Mouse (Mus musculus) MEL (cell line): ENCODE results near the gene Apbb2. TPM values are rescaled to one million over a fixed set of nuclear protein-coding genes. Genes with fewer than 3 reads are reported as not detected.

ENCODE experiments used
- DNase-seq: peaks from one replicate; pipeline ENCODE4 v3.0.0; 2011; ENCODE audit warnings: low read depth, low spot score
- H3K27ac ChIP-seq: 2 replicates; pipeline ENCODE4 v1.5.1; 2012; ENCODE audit warnings: low read depth, mild to moderate bottlenecking, control low read depth, low read length, moderate library complexity; ENCODE audit not compliant: control insufficient read depth
- H3K27me3 ChIP-seq, 2 experiments: fragments of 150-350 bp in 1 of 2; sonication (generic) in 1 of 2; 2 replicates each; pipeline ENCODE4 v1.6.1; 2012; ENCODE audit warnings: low read length in 2 of 2, mild to moderate bottlenecking in 2 of 2, improper control_type of control experiment in 1 of 2, moderate library complexity in 1 of 2; ENCODE audit not compliant: insufficient read depth in 2 of 2, control insufficient read depth in 1 of 2
- H3K36me3 ChIP-seq, 2 experiments: 2 replicates each; pipeline ENCODE4 v1.6.1; 2012 to 2014; ENCODE audit warnings: low read length in 2 of 2, improper control_type of control experiment in 1 of 2, inconsistent platforms in 1 of 2, mild to moderate bottlenecking in 1 of 2; ENCODE audit not compliant: insufficient read depth in 2 of 2, control insufficient read depth in 1 of 2
- H3K4me1 ChIP-seq, 2 experiments: fragments of 150-350 bp in 1 of 2; sonication (generic) in 1 of 2; 2 replicates each; pipeline ENCODE4 v1.6.1; 2012; ENCODE audit warnings: low read length in 2 of 2, improper control_type of control experiment in 1 of 2, mild to moderate bottlenecking in 1 of 2; ENCODE audit not compliant: insufficient read depth in 2 of 2, control insufficient read depth in 1 of 2
- H3K4me3 ChIP-seq, 2 experiments: fragments of 150-350 bp in 1 of 2; sonication (generic) in 1 of 2; 2 replicates each; pipeline ENCODE4 v1.5.1; 2012; ENCODE audit warnings: low read depth in 2 of 2, low read length in 2 of 2, mild to moderate bottlenecking in 2 of 2, moderate library complexity in 2 of 2, control low read depth in 1 of 2, improper control_type of control experiment in 1 of 2; ENCODE audit not compliant: control insufficient read depth in 1 of 2, insufficient read depth in 1 of 2
- H3K79me2 ChIP-seq: 2 replicates; pipeline ENCODE4 v1.6.1; 2012; ENCODE audit warnings: mild to moderate bottlenecking, low read length, moderate library complexity; ENCODE audit not compliant: control insufficient read depth, poor library complexity, insufficient read depth
- H3K9ac ChIP-seq: 2 replicates; pipeline ENCODE4 v1.6.1; 2012; ENCODE audit warnings: low read depth, mild to moderate bottlenecking, control low read depth, low read length, moderate library complexity; ENCODE audit not compliant: control insufficient read depth, poor library complexity, severe bottlenecking
- H3K9me3 ChIP-seq: fragments of 150-350 bp; sonication (generic); replicated peaks from 2 replicates; pipeline ENCODE4 v1.6.1; 2012; ENCODE audit warnings: mild to moderate bottlenecking, low read length, improper control_type of control experiment, moderate library complexity; ENCODE audit not compliant: insufficient read depth
- CHD1 ChIP-seq: IDR thresholded peaks from 2 replicates; pipeline ENCODE4 v1.6.1; 2012; ENCODE audit warnings: low read depth, mild to moderate bottlenecking, inconsistent platforms, low read length, improper control_type of control experiment
- CTCF ChIP-seq, 3 experiments: IDR thresholded peaks in 2 of 3; conservative IDR thresholded peaks in 1 of 3; 2 replicates each; pipeline ENCODE4 v1.5.1; 2011 to 2012; ENCODE audit warnings: low read length in 3 of 3, low read depth in 2 of 3, mild to moderate bottlenecking in 2 of 3, improper control_type of control experiment in 1 of 3, inconsistent platforms in 1 of 3, mixed read lengths in 1 of 3, moderate library complexity in 1 of 3; ENCODE audit not compliant: control insufficient read depth in 1 of 3, insufficient read depth in 1 of 3, poor library complexity in 1 of 3, severe bottlenecking in 1 of 3
- E2F4 ChIP-seq: IDR thresholded peaks from 2 replicates; pipeline ENCODE4 v1.6.1; 2011; ENCODE audit warnings: low read depth, low read length, improper control_type of control experiment, borderline replicate concordance
- EP300 ChIP-seq, 2 experiments: IDR thresholded peaks; 2 replicates each; pipeline ENCODE4 v1.6.1; 2011; ENCODE audit warnings: improper control_type of control experiment in 2 of 2, low read length in 2 of 2, low read depth in 1 of 2, mild to moderate bottlenecking in 1 of 2
- ETS1 ChIP-seq: IDR thresholded peaks from 2 replicates; pipeline ENCODE4 v1.6.1; 2012; ENCODE audit warnings: low read depth, mild to moderate bottlenecking, inconsistent platforms, low read length, improper control_type of control experiment, moderate library complexity
- HCFC1 ChIP-seq: IDR thresholded peaks from 2 replicates; pipeline ENCODE4 v1.6.1; 2012; ENCODE audit warnings: low read depth, mild to moderate bottlenecking, inconsistent platforms, low read length, improper control_type of control experiment, moderate library complexity
- KAT2A ChIP-seq: conservative IDR thresholded peaks from 2 replicates; pipeline ENCODE4 v1.6.1; 2012; ENCODE audit warnings: low read depth, low read length, improper control_type of control experiment, inconsistent platforms
- MAFK ChIP-seq: IDR thresholded peaks from 2 replicates; pipeline ENCODE4 v1.6.1; 2011; ENCODE audit warnings: low read depth, mild to moderate bottlenecking, low read length, improper control_type of control experiment, borderline replicate concordance
- MYB ChIP-seq: IDR thresholded peaks from 2 replicates; pipeline ENCODE4 v1.6.1; 2011; ENCODE audit warnings: mild to moderate bottlenecking, low read depth, low read length, improper control_type of control experiment
- NELFE ChIP-seq: IDR thresholded peaks from 2 replicates; pipeline ENCODE4 v1.6.1; 2011; ENCODE audit warnings: low read depth, low read length, improper control_type of control experiment
- NRF1 ChIP-seq: IDR thresholded peaks from 2 replicates; pipeline ENCODE4 v1.6.1; 2014; ENCODE audit warnings: low read depth, mild to moderate bottlenecking, inconsistent platforms, low read length, improper control_type of control experiment, moderate library complexity; ENCODE audit not compliant: poor library complexity, insufficient read depth, severe bottlenecking
- POLR2A ChIP-seq, 2 experiments: IDR thresholded peaks; 2 replicates each; pipeline ENCODE4 v1.6.1; 2011 to 2012; ENCODE audit warnings: low read length in 2 of 2, mild to moderate bottlenecking in 2 of 2, control low read depth in 1 of 2, improper control_type of control experiment in 1 of 2, low read depth in 1 of 2, moderate library complexity in 1 of 2; ENCODE audit not compliant: control insufficient read depth in 1 of 2, insufficient read depth in 1 of 2, poor library complexity in 1 of 2
- POLR2AphosphoS5 ChIP-seq: IDR thresholded peaks from 2 replicates; pipeline ENCODE4 v1.6.1; 2012; ENCODE audit warnings: low read depth, borderline replicate concordance, mild to moderate bottlenecking, inconsistent platforms, low read length, moderate library complexity, mixed read lengths
- RCOR1 ChIP-seq: IDR thresholded peaks from 2 replicates; pipeline ENCODE4 v1.6.1; 2012; ENCODE audit warnings: low read depth, mild to moderate bottlenecking, inconsistent platforms, low read length, improper control_type of control experiment
- SIN3A ChIP-seq: IDR thresholded peaks from 2 replicates; pipeline ENCODE4 v1.6.1; 2012; ENCODE audit warnings: low read length, improper control_type of control experiment, inconsistent platforms
- SMC3 ChIP-seq: IDR thresholded peaks from 2 replicates; pipeline ENCODE4 v1.6.1; 2011; ENCODE audit warnings: low read depth, low read length, improper control_type of control experiment
- TAL1 ChIP-seq: IDR thresholded peaks from 2 replicates; pipeline ENCODE4 v1.6.1; 2012; ENCODE audit warnings: mild to moderate bottlenecking, inconsistent platforms, low read length, moderate library complexity, mixed read lengths
- TCF12 ChIP-seq: IDR thresholded peaks from 2 replicates; pipeline ENCODE4 v1.6.1; 2014; ENCODE audit warnings: low read depth, mild to moderate bottlenecking, inconsistent platforms, low read length, improper control_type of control experiment, moderate library complexity
- ZMIZ1 ChIP-seq: IDR thresholded peaks from 2 replicates; pipeline ENCODE4 v1.6.1; 2012; ENCODE audit warnings: low read depth, mild to moderate bottlenecking, inconsistent platforms, low read length, improper control_type of control experiment, moderate library complexity
- polyA plus RNA-seq, 2 experiments: library from polyadenylated mRNA; stranded (reverse) in 1 of 2; unstranded in 1 of 2; fragments of >175 nt in 1 of 2; fragments of >200 nt in 1 of 2; gene quantifications; 2 replicates each; pipeline versions ENCODE4 v1.2.1 to v1.2.4; 2012; ENCODE audit warnings: low replicate concordance in 2 of 2, low read depth in 1 of 2; ENCODE audit not compliant: insufficient read length in 2 of 2, insufficient read depth in 1 of 2, missing spikeins in 1 of 2
- total RNA-seq: library from RNA; depleted of rRNA; stranded (reverse); fragments of 300-350 nt; gene quantifications from 2 replicates; pipeline ENCODE4 v1.2.3, GENCODE M21; 2012

Apbb2 gene
- total and polyA plus RNA-seq, 3 experiments = not detected

DNA sequence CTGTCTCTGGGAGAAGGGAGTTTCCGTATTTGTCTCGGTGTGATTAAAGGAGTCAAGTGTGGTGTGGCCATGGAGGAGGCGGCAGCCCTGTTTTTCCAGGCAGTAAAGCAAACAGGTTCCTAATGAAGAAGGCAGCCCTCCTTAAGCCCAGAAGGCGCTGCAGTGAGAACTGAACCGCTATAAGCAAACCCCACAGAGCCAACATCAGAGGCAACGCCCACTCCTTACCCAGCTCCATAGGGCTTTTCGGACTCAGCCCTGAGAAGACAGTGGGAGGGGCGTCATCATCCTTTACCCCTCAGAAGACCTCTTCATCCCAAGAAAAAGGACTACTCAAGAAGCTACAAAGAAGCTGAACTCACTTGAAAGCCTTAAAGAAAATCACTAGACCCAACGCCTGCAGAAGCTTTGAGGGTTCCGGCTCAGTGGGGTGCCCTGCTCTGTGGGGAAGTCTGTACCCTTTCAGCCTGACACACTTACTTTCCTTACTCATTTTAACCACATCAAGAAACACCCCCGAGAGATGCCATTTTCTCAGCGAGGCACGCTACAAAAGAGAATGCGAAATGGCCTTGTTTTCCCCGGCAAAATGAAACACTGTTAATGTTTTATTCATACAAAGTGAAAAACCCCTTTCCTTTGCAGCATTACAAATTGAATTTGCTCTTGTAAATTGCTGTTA is 258.7 kb downstream of the Apbb2 start:
- Histone ChIP-seq H3K9me3 (no peaks in the 10 kb centered on the region), H3K9ac (no peak overlapping the region), H3K79me2 (no peaks in the 10 kb centered on the region), H3K4me1 (no peaks in the 10 kb centered on the region), H3K4me3 (no peak overlapping the region), H3K36me3 (no peaks in the 10 kb centered on the region), H3K27me3 (no peaks in the 10 kb centered on the region), H3K27ac (no peak overlapping the region)
- no peak for DNase-seq
- no peak for TF ChIP-seq CTCF (IDR thresholded peaks at IDR 0.05 in 2 of 3, conservative IDR thresholded peaks at IDR 0.05 in 1 of 3; ENCODE audit: control insufficient read depth in 1 of 3, insufficient read depth in 1 of 3, low read depth in 2 of 3, low read length in 3 of 3, poor library complexity in 1 of 3, severe bottlenecking in 1 of 3)
- TF ChIP-seq POLR2AphosphoS5 = no peak
- no peak for TF ChIP-seq MAFK
- TF ChIP-seq SMC3 = no peak
- no peak for TF ChIP-seq ZMIZ1
- TF ChIP-seq RCOR1 = no peak
- no peak for TF ChIP-seq NRF1
- no peak for TF ChIP-seq ETS1
- TF ChIP-seq POLR2A (IDR thresholded peaks at IDR 0.05; ENCODE audit: control insufficient read depth in 1 of 2, insufficient read depth in 1 of 2, low read depth in 1 of 2, low read length in 2 of 2, poor library complexity in 1 of 2) = no peak
- TF ChIP-seq SIN3A = no peak
- no peak for TF ChIP-seq TCF12
- TF ChIP-seq TAL1 = no peak
- no peak for TF ChIP-seq E2F4
- no peak for TF ChIP-seq MYB

DNA sequence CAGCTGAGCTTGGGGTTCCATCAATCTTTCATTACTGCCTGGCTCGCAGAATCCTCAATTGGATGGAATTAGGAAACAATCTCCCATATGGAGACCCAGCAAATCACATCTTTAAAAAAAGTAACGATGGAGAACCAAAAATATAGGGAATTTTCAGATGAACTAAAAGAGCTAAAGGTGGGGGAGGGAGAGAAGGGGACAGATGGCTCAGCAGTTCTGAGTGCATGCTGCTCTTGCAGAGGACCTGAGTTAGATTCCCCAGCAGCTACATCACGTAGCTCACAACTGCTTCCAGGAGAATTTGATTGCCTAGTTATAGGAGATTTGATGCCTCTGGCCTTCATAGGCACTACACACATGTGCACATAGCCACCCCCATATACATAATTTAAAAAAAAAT is 263.4 kb downstream of the Apbb2 start:
- DNase-seq = no peak
- no peak for TF ChIP-seq KAT2A
- TF ChIP-seq EP300 (IDR thresholded peaks at IDR 0.05; ENCODE audit: low read depth in 1 of 2, low read length in 2 of 2) = no peak
- TF ChIP-seq SMC3 = no peak
- no peak for TF ChIP-seq HCFC1
- no peak for TF ChIP-seq NELFE
- TF ChIP-seq CHD1 = no peak
- no peak for TF ChIP-seq POLR2AphosphoS5
- no peak for TF ChIP-seq CTCF (IDR thresholded peaks at IDR 0.05 in 2 of 3, conservative IDR thresholded peaks at IDR 0.05 in 1 of 3; ENCODE audit: control insufficient read depth in 1 of 3, insufficient read depth in 1 of 3, low read depth in 2 of 3, low read length in 3 of 3, poor library complexity in 1 of 3, severe bottlenecking in 1 of 3)
- no peak for TF ChIP-seq MAFK
- TF ChIP-seq ETS1 = no peak
- TF ChIP-seq MYB = no peak
- Histone ChIP-seq H3K4me3 (no peak overlapping the region), H3K36me3 (no peaks in the 10 kb centered on the region), H3K79me2 (no peaks in the 10 kb centered on the region), H3K9ac (no peak overlapping the region), H3K27me3 (no peaks in the 10 kb centered on the region), H3K27ac (no peak overlapping the region), H3K9me3 (no peaks in the 10 kb centered on the region), H3K4me1 (no peaks in the 10 kb centered on the region)
